Mouse (Mus musculus) kidney, adult 2 months (tissue): ENCODE data around the gene Rccd1.

Experiments used
- CTCF ChIP-seq: fragments of 200-500 bp; conservative IDR thresholded peaks from 2 replicates; pipeline ENCODE4 v1.5.1; 2011; ENCODE audit warnings: low read depth, mild to moderate bottlenecking, control low read depth, low read length, moderate library complexity, mixed read lengths; ENCODE audit not compliant: insufficient read depth, insufficient read length
- POLR2A ChIP-seq: fragments of 200-500 bp; IDR thresholded peaks from one replicate; pipeline ENCODE4 v1.6.1; 2011; ENCODE audit warnings: low read depth, low read length, control low read depth

DNA sequence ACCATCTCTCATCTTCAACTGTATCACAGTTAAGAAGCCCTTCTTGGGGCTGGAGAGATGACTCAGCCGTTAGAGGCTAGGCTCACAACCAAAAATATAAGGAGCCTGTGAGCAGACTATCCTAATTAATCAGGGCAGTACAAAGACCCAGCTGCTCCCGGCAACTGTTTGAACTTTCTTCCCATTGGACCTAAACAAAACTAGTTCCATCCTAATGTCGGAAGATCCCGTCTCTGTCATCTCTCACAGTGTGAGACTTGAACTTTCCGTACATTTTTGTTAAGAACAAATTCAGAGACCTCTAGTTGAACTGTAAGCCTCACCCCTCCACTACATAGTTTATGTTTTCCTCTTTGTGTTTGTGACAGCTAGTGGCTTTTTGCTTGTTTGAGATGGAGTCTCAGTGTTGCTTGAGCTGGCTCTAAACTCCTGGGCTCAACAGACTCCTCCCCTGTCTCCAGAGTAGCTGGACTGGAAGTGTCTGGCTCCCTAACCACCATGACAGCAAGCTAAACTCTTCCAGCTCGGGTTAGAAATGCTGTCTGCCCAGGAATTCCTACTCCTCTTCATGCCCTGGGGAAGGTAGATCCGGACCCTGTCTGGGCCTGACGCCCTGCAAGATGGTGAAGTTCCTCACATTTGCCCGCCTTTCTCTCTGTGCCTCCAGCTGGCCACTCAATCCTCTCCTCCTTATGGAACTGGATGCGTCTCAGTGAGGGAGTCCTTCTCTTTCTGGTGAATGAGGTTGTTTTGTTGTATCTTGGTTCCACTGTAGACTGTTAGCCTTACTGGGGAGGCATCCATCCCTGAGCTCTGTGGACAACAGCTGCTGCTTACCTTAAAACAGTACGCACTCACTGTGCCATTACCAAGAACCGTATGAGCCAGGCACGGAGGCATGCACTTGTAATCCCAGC is 23.7 kb upstream of the Rccd1 start:
- no peak for TF ChIP-seq CTCF
- TF ChIP-seq POLR2A = no peak
